Mouse (Mus musculus): ENCODE measurements around the gene Nup210l. TPM values are rescaled to one million over a fixed set of nuclear protein-coding genes. Genes with fewer than 3 reads are reported as not detected.

Gene Nup210l
- polyA plus RNA-seq (2012; rRNA removed) (0.19 and 0.28 TPM in 2 replicates), polyA plus RNA-seq (2014; fragmentation: Nextera tagmentation; extraction: Ambion mirVana) (0.15 TPM in 1 of 2 replicates, not detected in the other)

GRCm38 (mm10) chr3:90103938-90104337 lies at the start of gene Nup210l:
Gene Nup210l (plus strand): TSS chr3:90104132.
- no peaks in the 10 kb centered on the region for H3K9me3 ChIP-seq (ENCODE audit: control insufficient read depth, low read length)
- WGBS (ENCODE audit: insufficient replicate concordance), result 71% methylated on average over 13 of the region's 13 CpGs
- H3K4me1 ChIP-seq (replicated peaks; ENCODE audit: control insufficient read depth in 2 of 2, insufficient read depth in 2 of 2, low read length in 1 of 2), result no peaks in the 10 kb centered on the region
- ATAC-seq (ENCODE audit: insufficient read depth) (no peak), DNase-seq (ENCODE audit: low read depth in 3 of 3, low spot score in 3 of 3) (no peak)
- H3K27ac ChIP-seq, result no peak within 1 kb of the TSS
- H3K36me3 ChIP-seq (replicated peaks; ENCODE audit: control insufficient read depth, insufficient read depth, low read depth), result peaks cover 9% of the 10 kb centered on the region
- no peak within 1 kb of the TSS for H3K4me2 ChIP-seq (ENCODE audit: low read depth)
- no peak for TF ChIP-seq EP300 (IDR thresholded peaks at IDR 0.05; ENCODE audit: low read depth)
- no peak within 1 kb of the TSS for H3K4me3 ChIP-seq (ENCODE audit: insufficient read depth in 1 of 2, low read depth in 2 of 2, low read length in 2 of 2)
- no peak within 1 kb of the TSS for H3K9ac ChIP-seq (replicated peaks)
- H3K27me3 ChIP-seq (ENCODE audit: control insufficient read depth, insufficient read depth, low read length), result no peaks in the 10 kb centered on the region

DNA sequence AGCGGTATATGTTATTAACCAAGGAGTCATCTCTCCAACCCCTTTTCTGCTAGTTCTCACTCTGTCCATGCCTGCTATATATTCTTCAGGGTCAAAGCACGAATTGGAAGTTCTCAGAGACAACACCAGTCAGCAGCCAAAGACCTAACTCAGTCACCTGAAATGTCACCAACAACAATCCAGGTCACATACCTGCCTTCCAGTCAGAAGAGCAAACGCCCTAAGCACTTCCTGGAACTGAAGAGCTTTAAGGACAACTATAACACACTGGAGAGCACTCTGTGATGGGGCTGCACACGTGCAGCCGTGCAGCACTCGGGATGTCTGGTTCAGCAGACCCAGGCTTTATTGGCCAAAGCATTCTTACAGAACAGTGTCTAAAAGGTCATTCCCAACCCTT lies 42.4 kb upstream of the Nup210l start:
- H3K4me3 ChIP-seq (ENCODE audit: insufficient read depth in 1 of 2, low read depth in 2 of 2, low read length in 2 of 2), result no peak overlapping the region
- no peak overlapping the region for H3K9ac ChIP-seq (replicated peaks)
- DNase-seq (ENCODE audit: low read depth in 3 of 3, low spot score in 3 of 3), result no peak
- TF ChIP-seq EP300 (IDR thresholded peaks at IDR 0.05; ENCODE audit: low read depth) (no peak), CTCF (IDR thresholded peaks at IDR 0.05; ENCODE audit: low read depth) (no peak)
- H3K4me2 ChIP-seq (ENCODE audit: low read depth), result no peak overlapping the region
- no peaks in the 10 kb centered on the region for H3K9me3 ChIP-seq (ENCODE audit: control insufficient read depth, low read length)
- no peaks in the 10 kb centered on the region for H3K27me3 ChIP-seq (ENCODE audit: control insufficient read depth, insufficient read depth, low read length)
- no peak for ATAC-seq (ENCODE audit: insufficient read depth)
- no peaks in the 10 kb centered on the region for H3K4me1 ChIP-seq (replicated peaks; ENCODE audit: control insufficient read depth in 2 of 2, insufficient read depth in 2 of 2, low read length in 1 of 2)
- WGBS (ENCODE audit: insufficient replicate concordance), result 85% methylated on average over 6 of the region's 6 CpGs
- no peak overlapping the region for H3K27ac ChIP-seq
- H3K36me3 ChIP-seq (replicated peaks; ENCODE audit: control insufficient read depth, insufficient read depth, low read depth), result peaks cover 32% of the 10 kb centered on the region

- 50% methylated on average over 2 of the region's 2 CpGs for WGBS (ENCODE audit: insufficient replicate concordance)
- H3K27ac ChIP-seq, result no peak overlapping the region
- H3K4me1 ChIP-seq (replicated peaks; ENCODE audit: control insufficient read depth in 2 of 2, insufficient read depth in 2 of 2, low read length in 1 of 2), result no peaks in the 10 kb centered on the region
- no peak overlapping the region for H3K4me3 ChIP-seq (ENCODE audit: insufficient read depth in 1 of 2, low read depth in 2 of 2, low read length in 2 of 2)
- H3K9me3 ChIP-seq (ENCODE audit: control insufficient read depth, low read length), result no peaks in the 10 kb centered on the region
- H3K36me3 ChIP-seq (replicated peaks; ENCODE audit: control insufficient read depth, insufficient read depth, low read depth), result peaks cover 22% of the 10 kb centered on the region
- no peak for DNase-seq (ENCODE audit: low read depth in 3 of 3, low spot score in 3 of 3)
- TF ChIP-seq CTCF (IDR thresholded peaks at IDR 0.05; ENCODE audit: low read depth), result no peak
- TF ChIP-seq EP300 (IDR thresholded peaks at IDR 0.05; ENCODE audit: low read depth), result no peak
- H3K9ac ChIP-seq (replicated peaks), result no peak overlapping the region
- no peak overlapping the region for H3K4me2 ChIP-seq (ENCODE audit: low read depth)
- no peaks in the 10 kb centered on the region for H3K27me3 ChIP-seq (ENCODE audit: control insufficient read depth, insufficient read depth, low read length)
- ATAC-seq (ENCODE audit: insufficient read depth), result no peak
Observed at GRCm38 (mm10) chr3:90062539-90062938, 41.4 kb upstream of the Nup210l start.

DNA sequence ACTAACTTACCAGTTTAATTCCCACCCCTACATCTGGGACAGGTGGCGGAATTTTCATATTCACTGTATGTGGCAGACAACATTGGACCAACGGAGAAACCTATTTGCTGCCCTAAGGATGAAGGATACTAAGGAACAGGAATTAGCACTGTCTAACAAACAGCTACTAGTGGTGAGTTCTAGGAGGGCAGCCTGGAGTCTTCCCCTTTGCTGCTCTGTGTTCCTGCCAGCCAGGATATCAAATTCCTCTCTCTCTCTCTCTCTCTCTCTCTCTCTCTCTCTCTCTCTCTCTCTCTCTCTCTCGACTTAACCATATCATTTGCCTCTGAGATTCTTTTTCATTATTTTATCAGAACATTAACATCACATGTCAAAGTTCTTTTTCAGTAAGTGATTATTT lies 39.5 kb upstream of the Nup210l start:
- ATAC-seq (ENCODE audit: insufficient read depth) (no peak), DNase-seq (ENCODE audit: low read depth in 3 of 3, low spot score in 3 of 3) (no peak)
- Histone ChIP-seq H3K9me3 (ENCODE audit: control insufficient read depth, low read length) (no peaks in the 10 kb centered on the region), H3K4me3 (ENCODE audit: insufficient read depth in 1 of 2, low read depth in 2 of 2, low read length in 2 of 2) (no peak overlapping the region), H3K4me1 (replicated peaks; ENCODE audit: control insufficient read depth in 2 of 2, insufficient read depth in 2 of 2, low read length in 1 of 2) (no peaks in the 10 kb centered on the region), H3K27me3 (ENCODE audit: control insufficient read depth, insufficient read depth, low read length) (no peaks in the 10 kb centered on the region), H3K4me2 (ENCODE audit: low read depth) (no peak overlapping the region), H3K36me3 (replicated peaks; ENCODE audit: control insufficient read depth, insufficient read depth, low read depth) (peaks cover 14% of the 10 kb centered on the region), H3K27ac (no peak overlapping the region), H3K9ac (replicated peaks) (no peak overlapping the region)
- WGBS (ENCODE audit: insufficient replicate concordance), result 60% methylated on average over 3 of the region's 3 CpGs
- TF ChIP-seq EP300 (IDR thresholded peaks at IDR 0.05; ENCODE audit: low read depth) (no peak), CTCF (IDR thresholded peaks at IDR 0.05; ENCODE audit: low read depth) (no peak)

DNA sequence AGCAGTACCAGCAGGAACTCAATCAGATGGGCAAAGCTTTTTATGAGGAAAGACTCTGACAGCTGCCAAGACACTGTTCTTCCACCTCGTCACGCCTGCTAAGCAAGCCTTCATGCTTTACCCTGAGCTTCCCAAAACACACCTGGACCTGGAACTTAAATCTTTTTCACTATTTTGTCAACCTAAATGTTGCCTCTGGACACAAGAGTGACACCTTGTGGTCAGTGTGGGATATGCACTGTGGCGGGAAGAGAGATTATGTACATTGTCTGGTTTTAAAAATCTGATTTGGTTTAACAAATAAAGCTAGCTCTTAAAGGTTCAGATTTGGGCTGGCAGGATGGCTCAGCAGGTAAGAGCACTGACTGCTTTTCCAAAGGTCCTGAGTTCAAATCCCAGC lies 38.4 kb upstream of the Nup210l start:
- TF ChIP-seq EP300 (IDR thresholded peaks at IDR 0.05; ENCODE audit: low read depth) (no peak), CTCF (IDR thresholded peaks at IDR 0.05; ENCODE audit: low read depth) (peak; percentile 87)
- Histone ChIP-seq H3K27me3 (ENCODE audit: control insufficient read depth, insufficient read depth, low read length) (no peaks in the 10 kb centered on the region), H3K36me3 (replicated peaks; ENCODE audit: control insufficient read depth, insufficient read depth, low read depth) (peaks cover 10% of the 10 kb centered on the region), H3K4me2 (ENCODE audit: low read depth) (no peak overlapping the region), H3K4me3 (ENCODE audit: insufficient read depth in 1 of 2, low read depth in 2 of 2, low read length in 2 of 2) (no peak overlapping the region), H3K9me3 (ENCODE audit: control insufficient read depth, low read length) (no peaks in the 10 kb centered on the region), H3K4me1 (replicated peaks; ENCODE audit: control insufficient read depth in 2 of 2, insufficient read depth in 2 of 2, low read length in 1 of 2) (no peaks in the 10 kb centered on the region), H3K9ac (replicated peaks) (no peak overlapping the region), H3K27ac (no peak overlapping the region)
- 42% methylated on average over 3 of the region's 3 CpGs for WGBS (ENCODE audit: insufficient replicate concordance)
- no peak for ATAC-seq (ENCODE audit: insufficient read depth)
- no peak for DNase-seq (ENCODE audit: low read depth in 3 of 3, low spot score in 3 of 3)
